ENCODE assay signal across 8 mouse cellular contexts in genomic region chr17:15467669-15468068, GRCm38 (mm10). TPM values are rescaled to one million over a fixed set of nuclear protein-coding genes. Genes with fewer than 3 reads are reported as not detected.
DNase-seq lines count a peak whose midpoint lies in the region; ATAC-seq lines count a peak whose summit lies in the region.

No protein-coding gene starts in this region.

- 28% methylated on average over 5 of the region's 5 CpGs for WGBS in hindbrain, embryonic 11.5 days
- 22% methylated on average over 5 of the region's 5 CpGs for WGBS in hindbrain, embryonic 16.5 days
- 21% methylated on average over 5 of the region's 5 CpGs for WGBS in midbrain, embryonic 11.5 days

- H3K9ac ChIP-seq in hindbrain, embryonic 11.5 days (ENCODE audit: low read depth, low read length), result no peak overlapping the region
- no peak overlapping the region for H3K9ac ChIP-seq in hindbrain, embryonic 16.5 days (ENCODE audit: low read depth, low read length)
- no peak overlapping the region for H3K9ac ChIP-seq in midbrain, embryonic 11.5 days (ENCODE audit: low read length)

- ATAC-seq in hindbrain, embryonic 11.5 days (ENCODE audit: low FRiP score), result peak; percentile 57; the same call in 1 of the 2 replicates
- no peak for ATAC-seq in hindbrain, embryonic 16.5 days
- ATAC-seq in midbrain, embryonic 11.5 days (ENCODE audit: low FRiP score), result peak; percentile 73; the same call in 1 of the 2 replicates

- no peak overlapping the region for H3K4me2 ChIP-seq in hindbrain, embryonic 11.5 days (replicated peaks; ENCODE audit: low read depth, low read length)
- H3K4me2 ChIP-seq in hindbrain, embryonic 16.5 days (ENCODE audit: low read length), result no peak overlapping the region
- no peak overlapping the region for H3K4me2 ChIP-seq in midbrain, embryonic 11.5 days

- H3K27me3 ChIP-seq in hindbrain, embryonic 11.5 days (ENCODE audit: control insufficient read depth, insufficient read depth, low read length), result no peaks in the 10 kb centered on the region
- no peaks in the 10 kb centered on the region for H3K27me3 ChIP-seq in hindbrain, embryonic 16.5 days (replicated peaks; ENCODE audit: control insufficient read depth, insufficient read depth, low read length)
- no peaks in the 10 kb centered on the region for H3K27me3 ChIP-seq in midbrain, embryonic 11.5 days (ENCODE audit: control insufficient read depth, insufficient read depth, low read length)

- intact Hi-C loops in left cerebral cortex, postnatal 10 days (cut with DNase I), result loop anchor here (2.0 to 5.0 kb wide), 2 partner anchors 70 to 403 kb away; partner anchors contain the start of gene Fam120b

- peaks cover 7% of the 10 kb centered on the region for H3K36me3 ChIP-seq in hindbrain, embryonic 11.5 days (ENCODE audit: control insufficient read depth, insufficient read depth, low read length)
- H3K36me3 ChIP-seq in hindbrain, embryonic 16.5 days (ENCODE audit: control insufficient read depth, insufficient read depth, low read length), result peaks cover 18% of the 10 kb centered on the region
- peaks cover 4% of the 10 kb centered on the region for H3K36me3 ChIP-seq in midbrain, embryonic 11.5 days (ENCODE audit: control insufficient read depth, insufficient read depth, low read length)

- no peaks in the 10 kb centered on the region for H3K4me1 ChIP-seq in hindbrain, embryonic 11.5 days (replicated peaks; ENCODE audit: control insufficient read depth, insufficient read depth, low read length)
- no peaks in the 10 kb centered on the region for H3K4me1 ChIP-seq in hindbrain, embryonic 16.5 days (ENCODE audit: control insufficient read depth, insufficient read depth, low read depth, low read length)
- no peaks in the 10 kb centered on the region for H3K4me1 ChIP-seq in midbrain, embryonic 11.5 days (ENCODE audit: control insufficient read depth, insufficient read depth, low read length)

- H3K9me3 ChIP-seq in hindbrain, embryonic 11.5 days (ENCODE audit: control insufficient read depth, low read length), result no peaks in the 10 kb centered on the region
- H3K9me3 ChIP-seq in hindbrain, embryonic 16.5 days (ENCODE audit: control insufficient read depth, low read length), result no peaks in the 10 kb centered on the region
- no peaks in the 10 kb centered on the region for H3K9me3 ChIP-seq in midbrain, embryonic 11.5 days (ENCODE audit: control insufficient read depth, low read length)

- no peak overlapping the region for H3K27ac ChIP-seq in hindbrain, embryonic 11.5 days (ENCODE audit: low read depth, low read length)
- no peak overlapping the region for H3K27ac ChIP-seq in hindbrain, embryonic 16.5 days (ENCODE audit: low read depth, low read length)
- H3K27ac ChIP-seq in midbrain, embryonic 11.5 days (ENCODE audit: low read depth, low read length), result no peak overlapping the region

- DNase-seq in hindbrain, embryonic 11.5 days (ENCODE audit: low spot score), result peak; percentile 92
- peak; percentile 46 for DNase-seq in cerebellum, adult 9-10 months
- DNase-seq in frontal cortex, postnatal 10 days (ENCODE audit: low spot score in 2 of 2), result peak; percentile 11 to 44
- DNase-seq in hindlimb bud, embryonic 11.5 days (ENCODE audit: extremely low spot score, low read depth, low spot score), result peak; percentile 53
- peak; percentile 43 to 74 for DNase-seq in left cerebral cortex, postnatal 10 days (ENCODE audit: extremely low spot score in 1 of 2, low spot score in 2 of 2)
- DNase-seq in midbrain, embryonic 11.5 days (ENCODE audit: low spot score, missing footprints), result peak; percentile 97
- DNase-seq in spleen, adult 12 weeks (ENCODE audit: low spot score), result peak; percentile 51

- no peak overlapping the region for H3K4me3 ChIP-seq in hindbrain, embryonic 11.5 days (ENCODE audit: low read depth, low read length)
- no peak overlapping the region for H3K4me3 ChIP-seq in hindbrain, embryonic 16.5 days (ENCODE audit: low read length)
- no peak overlapping the region for H3K4me3 ChIP-seq in midbrain, embryonic 11.5 days (ENCODE audit: low read depth, low read length)

RNA-seq across cellular contexts. Expression of gene Psmb1, which starts 31.9 kb away (rescaled TPM):
- polyA plus RNA-seq in hindbrain, embryonic 11.5 days (2014; fragmentation: Nextera tagmentation; extraction: Ambion mirVana), result 275 and 283 TPM in 2 replicates
- 227 and 248 TPM in 2 replicates for polyA plus RNA-seq in hindbrain, embryonic 16.5 days (2015; fragmentation: Nextera tagmentation; extraction: Ambion mirVana)
- total RNA-seq in left cerebral cortex, postnatal 10 days (2021), result 100 to 1,000 TPM; 133 to 148 TPM
- 278 and 283 TPM in 2 replicates for polyA plus RNA-seq in midbrain, embryonic 11.5 days (2014; fragmentation: Nextera tagmentation; extraction: Ambion mirVana)

RNA-seq across cellular contexts. Expression of gene Tbp, which starts 32.0 kb away (rescaled TPM):
- polyA plus RNA-seq in hindbrain, embryonic 11.5 days (2014; fragmentation: Nextera tagmentation; extraction: Ambion mirVana), result 72.1 and 76.7 TPM in 2 replicates
- polyA plus RNA-seq in hindbrain, embryonic 16.5 days (2015; fragmentation: Nextera tagmentation; extraction: Ambion mirVana), result 51.1 and 52.6 TPM in 2 replicates
- total RNA-seq in left cerebral cortex, postnatal 10 days (2021), result 10 to 100 TPM; 25.6 to 30.0 TPM
- 77.2 and 85.5 TPM in 2 replicates for polyA plus RNA-seq in midbrain, embryonic 11.5 days (2014; fragmentation: Nextera tagmentation; extraction: Ambion mirVana)

RNA-seq across cellular contexts. Expression of gene Pdcd2, which starts 59.4 kb away (rescaled TPM):
- 66.9 and 68.3 TPM in 2 replicates for polyA plus RNA-seq in hindbrain, embryonic 11.5 days (2014; fragmentation: Nextera tagmentation; extraction: Ambion mirVana)
- polyA plus RNA-seq in hindbrain, embryonic 16.5 days (2015; fragmentation: Nextera tagmentation; extraction: Ambion mirVana), result 49.8 and 55.0 TPM in 2 replicates
- total RNA-seq in left cerebral cortex, postnatal 10 days (2021), result 10 to 100 TPM; 15.0 to 17.5 TPM
- polyA plus RNA-seq in midbrain, embryonic 11.5 days (2014; fragmentation: Nextera tagmentation; extraction: Ambion mirVana), result 65.8 and 71.9 TPM in 2 replicates

Comparison
In these comparisons a context has a peak if more than half of its experiments do, and no peak if none do; other contexts are left out.
1. DNase-seq: peak in every context shown above with its lines; median percentile 97 in midbrain, embryonic 11.5 days; 92 in hindbrain, embryonic 11.5 days; 58 in left cerebral cortex, postnatal 10 days; 53 in hindlimb bud, embryonic 11.5 days; 51 in spleen, adult 12 weeks; 46 in cerebellum, adult 9-10 months; 28 in frontal cortex, postnatal 10 days.